Mouse (Mus musculus): ENCODE measurements at regions not wholly inside any gene's neighbourhood (a gene's known extent, or its start where the extent isn't known, plus 50 kb on each side); places are given as distances from the start of the nearest gene placed in this dataset.

DNA sequence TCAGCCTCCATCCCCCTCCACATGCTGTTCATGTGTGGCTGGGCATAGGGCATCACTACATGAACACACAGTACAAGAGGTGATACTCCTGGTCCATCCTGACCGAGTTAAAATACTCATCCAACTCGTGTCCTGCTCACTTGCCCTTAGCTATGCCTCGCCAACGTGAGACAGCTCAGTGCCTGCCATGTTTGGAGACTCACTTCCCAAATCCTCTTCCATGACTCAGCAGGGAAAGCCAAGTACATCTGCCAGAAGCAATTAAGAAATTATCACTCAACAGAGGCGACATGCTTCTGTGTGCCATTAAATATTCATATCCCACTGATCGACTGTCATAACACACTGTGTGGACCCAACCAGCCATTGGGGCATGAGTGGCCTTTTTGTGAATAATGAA lies 51.9 kb upstream of the Gpr139 start:
- DNase-seq (ENCODE audit: low read depth, low spot score): no peak

More for the DNA sequence above, 51.9 kb upstream of the Gpr139 start:
- no peaks in the 10 kb centered on the region for H3K4me1 ChIP-seq (ENCODE audit: control insufficient read depth in 1 of 2, insufficient read depth in 2 of 2, low read length in 2 of 2)
- H3K79me2 ChIP-seq (ENCODE audit: control insufficient read depth, insufficient read depth, low read length, poor library complexity): no peaks in the 10 kb centered on the region
- H3K9ac ChIP-seq (ENCODE audit: control insufficient read depth, low read depth, low read length, poor library complexity, severe bottlenecking): no peak overlapping the region
- H3K36me3 ChIP-seq (ENCODE audit: control insufficient read depth in 1 of 2, insufficient read depth in 2 of 2, low read length in 2 of 2): no peaks in the 10 kb centered on the region
- H3K27ac ChIP-seq (ENCODE audit: control insufficient read depth, low read depth, low read length): no peak overlapping the region
- no peaks in the 10 kb centered on the region for H3K9me3 ChIP-seq (replicated peaks; ENCODE audit: insufficient read depth, low read length)
- no peak for TF ChIP-seq MXI1 (IDR thresholded peaks at IDR 0.05; ENCODE audit: low read depth, low read length)
- no peak for TF ChIP-seq BHLHE40 (IDR thresholded peaks at IDR 0.05; ENCODE audit: borderline replicate concordance, low read depth, low read length)
- no peak for TF ChIP-seq MAFK (IDR thresholded peaks at IDR 0.05; ENCODE audit: borderline replicate concordance, low read depth, low read length)
- TF ChIP-seq SMC3 (IDR thresholded peaks at IDR 0.05; ENCODE audit: low read depth, low read length): no peak
- TF ChIP-seq MAZ (IDR thresholded peaks at IDR 0.05; ENCODE audit: low read depth, low read length): no peak
- TF ChIP-seq RAD21 (IDR thresholded peaks at IDR 0.05; ENCODE audit: low read depth, low read length): no peak
- no peak for TF ChIP-seq TAL1 (IDR thresholded peaks at IDR 0.05; ENCODE audit: low read length)
- TF ChIP-seq MYC (IDR thresholded peaks at IDR 0.05; ENCODE audit: low read depth, low read length): no peak
- no peak for TF ChIP-seq USF1 (IDR thresholded peaks at IDR 0.05; ENCODE audit: low read depth, low read length)
- TF ChIP-seq GATA1 (IDR thresholded peaks at IDR 0.05; ENCODE audit: low read depth, low read length): no peak
- TF ChIP-seq MYB (IDR thresholded peaks at IDR 0.05; ENCODE audit: low read depth, low read length): no peak
- TF ChIP-seq TBP (IDR thresholded peaks at IDR 0.05; ENCODE audit: low read depth, low read length): no peak
- no peak for TF ChIP-seq POLR2A (IDR thresholded peaks at IDR 0.05; ENCODE audit: control insufficient read depth in 1 of 2, insufficient read depth in 1 of 2, low read depth in 1 of 2, low read length in 2 of 2, poor library complexity in 1 of 2)
- TF ChIP-seq ELF1 (IDR thresholded peaks at IDR 0.05; ENCODE audit: low read depth, low read length): no peak
- no peak for TF ChIP-seq GABPA (IDR thresholded peaks at IDR 0.05; ENCODE audit: low read depth, low read length)
- TF ChIP-seq ZMIZ1 (IDR thresholded peaks at IDR 0.05; ENCODE audit: low read depth, low read length): no peak
- no peak for TF ChIP-seq RCOR1 (IDR thresholded peaks at IDR 0.05; ENCODE audit: low read depth, low read length)
- no peak for TF ChIP-seq MEF2A (IDR thresholded peaks at IDR 0.05; ENCODE audit: extremely low read depth, insufficient replicate concordance, low read depth, low read length, poor library complexity, severe bottlenecking)
- no peak for TF ChIP-seq E2F4 (IDR thresholded peaks at IDR 0.05; ENCODE audit: borderline replicate concordance, low read depth, low read length)
- H3K4me3 ChIP-seq (ENCODE audit: control insufficient read depth in 1 of 2, insufficient read depth in 1 of 2, low read depth in 2 of 2, low read length in 2 of 2): no peak overlapping the region
- H3K27me3 ChIP-seq (ENCODE audit: control insufficient read depth in 1 of 2, insufficient read depth in 2 of 2, low read length in 2 of 2): no peaks in the 10 kb centered on the region

Data from MEL (cell line).